Comparison of ENCODE assay signal across 9 mouse cellular contexts in the genomic region with DNA sequence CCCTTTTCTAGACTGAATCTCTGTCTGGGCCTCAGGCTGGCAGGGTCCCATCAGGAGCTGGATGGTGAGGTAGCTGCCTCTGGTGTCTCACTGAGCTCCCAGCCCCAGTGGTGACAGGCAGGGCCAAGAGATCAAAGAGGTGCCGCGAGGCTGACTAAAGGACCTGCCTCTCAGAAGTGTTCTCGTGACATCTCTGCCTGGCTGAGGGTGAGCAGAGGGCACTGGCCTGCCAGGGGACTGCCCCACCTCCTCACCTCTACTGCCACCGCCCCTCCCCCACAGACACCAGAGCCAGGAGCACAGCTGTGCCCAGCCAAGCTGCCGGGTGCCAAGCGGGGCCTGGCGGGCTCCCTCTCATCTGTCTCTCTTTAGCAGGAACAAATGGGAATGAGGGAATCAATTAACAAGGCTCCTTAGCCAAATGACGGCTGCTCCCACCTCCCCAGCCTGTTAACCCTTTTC. TPM values are rescaled to one million over a fixed set of nuclear protein-coding genes. Genes with fewer than 3 reads are reported as not detected.
DNase-seq lines count a peak whose midpoint lies in the region; ATAC-seq and TF ChIP-seq lines count a peak whose summit lies in the region.
"Had no signal": no experiment of that assay in that cellular context is flagged by ENCODE, and none has a peak within 500 bp of the region (broad histone marks: within the 10 kb centered on the region; RNA-seq: fewer than 3 reads in every experiment).

No protein-coding gene starts in this region.

- no peak for TF ChIP-seq CTCF in cerebellum, adult 2 months (IDR thresholded peaks at IDR 0.05; ENCODE audit: borderline replicate concordance, insufficient read depth, low read depth, low read length)

- no peak for TF ChIP-seq POLR2A in cerebellum, adult 2 months (IDR thresholded peaks at IDR 0.05; ENCODE audit: borderline replicate concordance, insufficient read depth, low read length)

- H3K4me1 ChIP-seq in cerebellum, adult 2 months (ENCODE audit: control insufficient read depth, insufficient read depth, low read length) = no peaks in the 10 kb centered on the region
- H3K4me1 ChIP-seq in forebrain, embryonic 11.5 days (replicated peaks; ENCODE audit: control insufficient read depth, insufficient read depth, low read length) = peaks cover 32% of the 10 kb centered on the region
- H3K4me1 ChIP-seq in heart, embryonic 11.5 days (ENCODE audit: control insufficient read depth, insufficient read depth, low read length) = peaks cover 32% of the 10 kb centered on the region
- peaks cover 51% of the 10 kb centered on the region for H3K4me1 ChIP-seq in kidney, embryonic 16.5 days (ENCODE audit: insufficient read depth, low read length)
- H3K4me1 ChIP-seq in limb, embryonic 15.5 days = peaks cover 45% of the 10 kb centered on the region
- peaks cover 56% of the 10 kb centered on the region for H3K4me1 ChIP-seq in neural tube, embryonic 15.5 days

- DNase-seq in cerebellum, adult 2 months = peak; percentile 31 to 49
- DNase-seq in cerebellum, adult 11 months = no peak
- peak; percentile 81 for DNase-seq in forebrain, embryonic 11.5 days (ENCODE audit: low spot score)

- no peak overlapping the region for H3K4me3 ChIP-seq in cerebellum, adult 2 months (replicated peaks; ENCODE audit: insufficient read depth, low read depth, low read length)
- no peak overlapping the region for H3K4me3 ChIP-seq in forebrain, embryonic 11.5 days (ENCODE audit: low read depth, low read length)
- H3K4me3 ChIP-seq in heart, embryonic 11.5 days (ENCODE audit: low read depth, low read length) = no peak overlapping the region
- H3K4me3 ChIP-seq in kidney, embryonic 16.5 days (ENCODE audit: low read length) = no peak overlapping the region
- H3K4me3 ChIP-seq in limb, embryonic 15.5 days = no peak overlapping the region
- H3K4me3 ChIP-seq in neural tube, embryonic 15.5 days (replicated peaks) = no peak overlapping the region

- H3K27me3 ChIP-seq in cerebellum, adult 2 months (ENCODE audit: control insufficient read depth, insufficient read depth, low read length) = no peaks in the 10 kb centered on the region
- no peaks in the 10 kb centered on the region for H3K27me3 ChIP-seq in forebrain, embryonic 11.5 days (ENCODE audit: control insufficient read depth, insufficient read depth, low read length)
- H3K27me3 ChIP-seq in heart, embryonic 11.5 days (ENCODE audit: control insufficient read depth, insufficient read depth, low read length) = no peaks in the 10 kb centered on the region; the same call in 1 of the 2 replicates
- 0 out of 2 replicates have a peak, but pooled peaks cover 6% of the 10 kb centered on the region for H3K27me3 ChIP-seq in kidney, embryonic 16.5 days (ENCODE audit: insufficient read depth, low read length)
- H3K27me3 ChIP-seq in limb, embryonic 15.5 days = no peaks in the 10 kb centered on the region
- no peaks in the 10 kb centered on the region for H3K27me3 ChIP-seq in neural tube, embryonic 15.5 days (replicated peaks)

- no peak overlapping the region for H3K27ac ChIP-seq in cerebellum, adult 2 months (ENCODE audit: insufficient read depth, low read length)
- peak overlapping the region; percentile 58 for H3K27ac ChIP-seq in forebrain, embryonic 11.5 days (ENCODE audit: low read depth, low read length)
- H3K27ac ChIP-seq in heart, embryonic 11.5 days (ENCODE audit: low read depth, low read length) = peak overlapping the region; percentile 67
- H3K27ac ChIP-seq in kidney, embryonic 16.5 days (ENCODE audit: low read length) = 0 out of 2 replicates have a peak overlapping the region, but pooled peaks have one; percentile 29
- peak overlapping the region; percentile 51 for H3K27ac ChIP-seq in limb, embryonic 15.5 days
- peak overlapping the region; percentile 56; the same call in 1 of the 2 replicates for H3K27ac ChIP-seq in neural tube, embryonic 15.5 days (replicated peaks)

- ATAC-seq in forebrain, embryonic 11.5 days (replicated peaks; ENCODE audit: low FRiP score) = peak; percentile 40
- peak; percentile 53 for ATAC-seq in heart, embryonic 11.5 days (replicated peaks; ENCODE audit: insufficient number of reproducible peaks, low FRiP score, low TSS enrichment)
- ATAC-seq in kidney, embryonic 16.5 days (ENCODE audit: low FRiP score, low TSS enrichment) = peak; percentile 43
- peak; percentile 49; the same call in 1 of the 2 replicates for ATAC-seq in limb, embryonic 15.5 days (ENCODE audit: insufficient number of reproducible peaks, low FRiP score, low TSS enrichment, low read depth)
- ATAC-seq in neural tube, embryonic 15.5 days (ENCODE audit: low FRiP score) = peak; percentile 36; the same call in 1 of the 2 replicates
- no peak for ATAC-seq in monocyte, adult 5-6 weeks (replicated peaks; ENCODE audit: insufficient number of reproducible peaks, low FRiP score, low TSS enrichment, poor library complexity, severe bottlenecking)

- WGBS in cerebellum, adult 2 months = 51% methylated on average over 8 of the region's 8 CpGs
- under 1% methylated on average over 8 of the region's 8 CpGs for WGBS in forebrain, embryonic 11.5 days
- WGBS in heart, embryonic 11.5 days (ENCODE audit: insufficient replicate concordance) = 3% methylated on average over 8 of the region's 8 CpGs
- WGBS in kidney, embryonic 16.5 days = 9% methylated on average over 8 of the region's 8 CpGs
- WGBS in limb, embryonic 15.5 days = 6% methylated on average over 8 of the region's 8 CpGs
- 4% methylated on average over 8 of the region's 8 CpGs for WGBS in neural tube, embryonic 15.5 days

- H3K4me2 ChIP-seq in forebrain, embryonic 11.5 days (ENCODE audit: low read depth, low read length, severe bottlenecking) = no peak overlapping the region
- peak overlapping the region; percentile 25 for H3K4me2 ChIP-seq in heart, embryonic 11.5 days
- H3K4me2 ChIP-seq in kidney, embryonic 16.5 days (replicated peaks; ENCODE audit: low read depth, low read length) = no peak overlapping the region
- no peak overlapping the region for H3K4me2 ChIP-seq in limb, embryonic 15.5 days
- H3K4me2 ChIP-seq in neural tube, embryonic 15.5 days = no peak overlapping the region

- H3K9ac ChIP-seq in forebrain, embryonic 11.5 days (ENCODE audit: low read length) = peak overlapping the region; percentile 2; the same call in 1 of the 2 replicates
- H3K9ac ChIP-seq in heart, embryonic 11.5 days (ENCODE audit: low read depth, low read length) = no peak overlapping the region
- H3K9ac ChIP-seq in kidney, embryonic 16.5 days (replicated peaks; ENCODE audit: low read length) = peak overlapping the region; percentile 44; the same call in 1 of the 2 replicates
- no peak overlapping the region for H3K9ac ChIP-seq in limb, embryonic 15.5 days
- no peak overlapping the region for H3K9ac ChIP-seq in neural tube, embryonic 15.5 days (replicated peaks)

- no peaks in the 10 kb centered on the region for H3K36me3 ChIP-seq in forebrain, embryonic 11.5 days (ENCODE audit: control insufficient read depth, insufficient read depth, low read length)
- H3K36me3 ChIP-seq in heart, embryonic 11.5 days (ENCODE audit: control insufficient read depth, insufficient read depth, low read length) = no peaks in the 10 kb centered on the region
- no peaks in the 10 kb centered on the region for H3K36me3 ChIP-seq in kidney, embryonic 16.5 days (ENCODE audit: insufficient read depth, low read length)
- no peaks in the 10 kb centered on the region for H3K36me3 ChIP-seq in limb, embryonic 15.5 days
- H3K36me3 ChIP-seq in neural tube, embryonic 15.5 days = no peaks in the 10 kb centered on the region

- no peaks in the 10 kb centered on the region for H3K9me3 ChIP-seq in forebrain, embryonic 11.5 days (ENCODE audit: control insufficient read depth, low read length)
- H3K9me3 ChIP-seq in heart, embryonic 11.5 days (replicated peaks; ENCODE audit: control insufficient read depth, low read length) = no peaks in the 10 kb centered on the region
- no peaks in the 10 kb centered on the region for H3K9me3 ChIP-seq in kidney, embryonic 16.5 days (ENCODE audit: low read length)
- no peaks in the 10 kb centered on the region for H3K9me3 ChIP-seq in limb, embryonic 15.5 days
- no peaks in the 10 kb centered on the region for H3K9me3 ChIP-seq in neural tube, embryonic 15.5 days (replicated peaks)

RNA-seq across cellular contexts. Expression of a gene that starts 38.3 kb away (rescaled TPM):
- polyA plus RNA-seq in cerebellum, adult 2 months (2012; rRNA removed) = 1.9 and 2.0 TPM in 2 replicates
- polyA plus RNA-seq in forebrain, embryonic 11.5 days (2014; fragmentation: Nextera tagmentation; extraction: Ambion mirVana) = 0.39 and 1.1 TPM in 2 replicates
- polyA plus RNA-seq in heart, embryonic 11.5 days (2014; fragmentation: Nextera tagmentation; extraction: Ambion mirVana) = 0.21 and 0.29 TPM in 2 replicates
- 0.10 and 0.15 TPM in 2 replicates for polyA plus RNA-seq in kidney, embryonic 16.5 days (2015; fragmentation: Nextera tagmentation; extraction: Ambion mirVana)
- polyA plus RNA-seq in limb, embryonic 15.5 days (2015; fragmentation: Nextera tagmentation; extraction: Ambion mirVana) = 0.17 and 0.22 TPM in 2 replicates
- 0.63 and 1.0 TPM in 2 replicates for polyA plus RNA-seq in neural tube, embryonic 15.5 days (2015; fragmentation: Nextera tagmentation; extraction: Ambion mirVana)
- not detected in 3 replicates for total RNA-seq in monocyte, adult 5-6 weeks (2017)
- total RNA-seq: common myeloid progenitor, adult 5-6 weeks had no signal

Comparison
In these comparisons a context has a peak if more than half of its experiments do, and no peak if none do; other contexts are left out.
1. H3K9ac ChIP-seq: peak in forebrain, embryonic 11.5 days (single experiment) and kidney, embryonic 16.5 days (single experiment); none in heart, embryonic 11.5 days (single experiment), limb, embryonic 15.5 days (single experiment) and neural tube, embryonic 15.5 days (single experiment).